Mouse (Mus musculus) lung, adult 2 months (tissue): ENCODE measurements around the gene Mknk1. TPM values are rescaled to one million over a fixed set of nuclear protein-coding genes. Genes with fewer than 3 reads are reported as not detected.

Source experiments
- DNase-seq: peaks from one replicate; pipeline ENCODE4 v3.0.0; 2022
- H3K4me1 ChIP-seq: fragments of 200-500 bp; 2 replicates; pipeline ENCODE4 v1.6.1; 2011; ENCODE audit warnings: low read length; ENCODE audit not compliant: control insufficient read depth, insufficient read depth
- H3K4me3 ChIP-seq: fragments of 200-500 bp; replicated peaks from 2 replicates; pipeline ENCODE3; 2011; ENCODE audit warnings: low read depth, mild to moderate bottlenecking, control low read depth, low read length; ENCODE audit errors: extremely low read depth
- CTCF ChIP-seq: fragments of 200-500 bp; IDR thresholded peaks from 2 replicates; pipeline ENCODE4 v1.5.1; 2011; ENCODE audit warnings: mild to moderate bottlenecking, low read length, control low read depth; ENCODE audit not compliant: insufficient read depth
- POLR2A ChIP-seq: fragments of 200-500 bp; IDR thresholded peaks from 2 replicates; pipeline ENCODE4 v1.6.1; 2011; ENCODE audit warnings: low read depth, mild to moderate bottlenecking, control low read depth, low read length, borderline replicate concordance; ENCODE audit errors: extremely low read depth
- whole genome bisulfite sequencing: fragments of 180-500 bp; shearing (Covaris S2); methylation state at CpG from one replicate; pipeline ENCODE4 v1.1.7; 2018; 5-methylcytosine and 5-hydroxymethylcytosine counted together
- polyA plus RNA-seq: library from polyadenylated mRNA; depleted of rRNA; stranded (reverse); fragments of >200 nt; gene quantifications from 2 replicates; pipeline ENCODE4 v1.2.3, GENCODE M21; 2012

Mknk1 gene
- polyA plus RNA-seq, 1 experiment, result 73.9 TPM

DNA sequence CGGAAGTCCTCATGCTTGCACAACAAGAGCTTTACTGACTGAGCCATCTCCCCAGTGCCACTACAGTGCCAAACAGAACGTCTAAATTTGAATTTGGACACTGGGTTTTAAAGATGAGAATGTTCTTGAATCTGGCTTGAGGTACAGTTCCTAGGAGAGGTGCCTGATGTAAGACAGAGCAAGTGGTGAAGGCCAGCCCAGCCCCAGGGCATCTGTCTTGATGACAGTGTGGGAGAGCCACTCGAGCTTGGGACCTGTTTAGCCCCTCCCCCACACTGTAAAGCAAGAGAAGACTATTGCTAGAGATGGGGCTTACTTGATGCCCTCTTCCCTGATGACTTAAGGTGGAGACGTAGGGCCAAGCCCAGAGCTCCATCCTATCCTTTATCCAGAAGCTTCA is 43.2 kb downstream of the Mknk1 start:
- no peaks in the 10 kb centered on the region for H3K4me1 ChIP-seq
- TF ChIP-seq CTCF (no peak), POLR2A (no peak)
- no peak for DNase-seq
- WGBS, result 42% methylated on average over 4 of the region's 4 CpGs
- H3K4me3 ChIP-seq, result no peak overlapping the region

- Histone ChIP-seq H3K4me3 (no peak within 1 kb of the TSS), H3K4me1 (no peaks in the 10 kb centered on the region)
- no peak for DNase-seq
- no peak for TF ChIP-seq CTCF
- TF ChIP-seq POLR2A, result no peak
- whole genome bisulfite sequencing, result 69% methylated on average over 6 of the region's 6 CpGs
These were observed 45.0 kb downstream of the Mknk1 start, which contains the start of gene Kncn for GRCm38 (mm10) chr4:115884022-115884421. Gene Kncn, plus strand, starts transcription at chr4:115884400.

- Histone ChIP-seq H3K4me1 (peaks cover 4% of the 10 kb centered on the region), H3K4me3 (no peak overlapping the region)
- 75% methylated on average over 3 of the region's 3 CpGs for WGBS
- no peak for DNase-seq
- TF ChIP-seq POLR2A, result no peak
- no peak for TF ChIP-seq CTCF
These were observed 46.8 kb downstream of the Mknk1 start for GRCm38 (mm10) chr4:115885846-115886245.

DNA sequence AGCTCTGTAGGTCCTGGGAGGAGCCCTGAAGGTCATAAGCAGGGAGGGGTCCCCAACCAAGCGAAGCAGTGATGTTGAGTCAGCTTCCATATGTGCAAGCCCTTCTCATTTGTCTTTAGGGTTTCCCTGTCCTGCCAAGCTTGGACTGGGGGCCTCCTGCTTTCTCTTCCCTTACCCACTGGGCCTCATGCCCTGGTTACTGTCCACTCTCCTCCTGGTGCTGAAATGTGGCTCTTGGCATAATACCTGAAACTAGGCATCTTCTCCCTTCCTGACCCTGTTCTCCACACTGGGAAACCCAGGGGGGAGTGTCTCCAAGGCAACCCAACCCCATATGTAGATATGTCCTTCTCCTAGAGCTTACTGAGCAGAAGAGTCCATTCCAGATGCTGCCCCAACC is 47.9 kb downstream of the Mknk1 start:
- DNase-seq, result no peak
- peaks cover 4% of the 10 kb centered on the region for H3K4me1 ChIP-seq
- no peak overlapping the region for H3K4me3 ChIP-seq
- WGBS, result 39% methylated on average over 1 of the region's 1 CpGs
- TF ChIP-seq CTCF (no peak), POLR2A (no peak)

- Histone ChIP-seq H3K4me3 (peak overlapping the region; percentile 24), H3K4me1 (peaks cover 4% of the 10 kb centered on the region)
- TF ChIP-seq POLR2A, result no peak
- no peak for TF ChIP-seq CTCF
- no peak for DNase-seq
- 14% methylated on average over 6 of the region's 6 CpGs for WGBS
These were observed 51.1 kb downstream of the Mknk1 start for GRCm38 (mm10) chr4:115890066-115890465.

- no peak for TF ChIP-seq POLR2A
- no peak for TF ChIP-seq CTCF
- peaks cover 4% of the 10 kb centered on the region for H3K4me1 ChIP-seq
- WGBS, result 1% methylated on average over 31 of the region's 31 CpGs
- no peak for DNase-seq
- H3K4me3 ChIP-seq, result peak within 1 kb of the TSS; percentile 24
These were observed 51.6 kb downstream of the Mknk1 start, which contains the start of gene 6430628N08Rik for GRCm38 (mm10) chr4:115890553-115890952. Gene 6430628N08Rik, plus strand, starts transcription at chr4:115890665.

DNA sequence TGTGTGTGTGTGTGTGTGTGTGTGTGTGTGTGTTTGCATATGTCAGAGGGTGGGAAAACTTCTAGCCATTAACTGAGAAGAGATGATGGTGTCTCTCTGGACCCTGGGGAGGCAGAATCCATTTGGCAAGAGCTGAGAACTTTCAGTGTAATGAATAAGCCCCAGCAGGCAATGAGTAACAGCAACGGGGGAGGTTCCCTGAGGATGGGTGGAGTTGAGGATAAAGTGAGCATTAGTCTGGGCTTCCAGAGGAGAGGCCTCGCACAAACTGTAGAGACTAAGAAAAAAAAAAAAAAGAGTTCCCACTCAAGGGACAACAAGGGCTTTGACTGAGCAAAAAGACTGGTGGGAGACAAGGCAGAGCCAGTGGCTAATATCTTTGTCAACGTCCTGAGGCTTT is 55.3 kb downstream of the Mknk1 start:
- 23% methylated on average over 3 of the region's 3 CpGs for WGBS
- peaks cover 4% of the 10 kb centered on the region for H3K4me1 ChIP-seq
- no peak overlapping the region for H3K4me3 ChIP-seq
- no peak for TF ChIP-seq POLR2A
- no peak for TF ChIP-seq CTCF
- no peak for DNase-seq

DNA sequence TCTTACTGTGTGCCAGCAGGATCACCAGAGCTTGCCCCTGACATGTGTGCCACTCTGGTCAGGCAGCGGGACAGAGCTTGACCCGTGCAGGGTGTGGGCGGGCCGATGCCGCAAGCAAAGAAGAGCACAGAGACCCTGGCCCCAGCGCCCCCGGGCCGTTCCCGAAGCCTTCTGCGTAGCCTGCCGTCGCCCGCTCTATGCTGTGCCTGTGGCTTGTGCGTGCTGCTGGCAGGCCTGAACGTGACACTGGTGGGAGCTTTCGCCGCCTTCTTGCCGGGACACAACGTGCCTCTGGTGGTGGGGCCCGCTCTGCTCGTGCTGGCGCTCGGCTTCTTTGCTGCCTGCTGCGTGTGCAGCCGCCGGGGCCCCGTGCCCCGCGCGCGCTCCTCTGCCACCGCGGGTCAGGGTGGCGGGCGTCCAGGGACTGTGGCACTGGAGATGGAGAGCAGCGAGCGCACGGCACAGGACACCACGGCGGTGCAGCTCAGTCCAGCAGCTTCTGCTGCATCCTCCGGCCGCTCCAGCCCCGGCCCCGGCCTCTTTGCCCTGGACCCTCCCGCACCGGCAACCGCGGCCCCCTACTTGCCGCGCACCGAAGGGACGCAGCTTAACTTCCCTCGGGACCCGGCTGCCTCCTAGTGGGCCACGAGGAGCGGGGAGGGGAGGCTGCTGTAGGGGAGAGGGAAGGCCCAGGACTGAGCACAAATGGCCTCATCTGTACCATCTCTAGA is 59.1 kb downstream of the Mknk1 start:
- H3K4me3 ChIP-seq, result peak overlapping the region; percentile 9

GRCm38 (mm10) chr4:115902816-115903215 is 63.8 kb downstream of the Mknk1 start:
- 15% methylated on average over 5 of the region's 5 CpGs for WGBS
- Histone ChIP-seq H3K4me1 (no peaks in the 10 kb centered on the region), H3K4me3 (no peak overlapping the region)
- TF ChIP-seq CTCF, result peak; percentile 57
- no peak for TF ChIP-seq POLR2A
- peak; percentile 76 for DNase-seq

More for the DNA sequence above, 59.1 kb downstream of the Mknk1 start:
- 3% methylated on average over 56 of the region's 56 CpGs for WGBS
- DNase-seq, result no peak
- H3K4me1 ChIP-seq, result no peaks in the 10 kb centered on the region
- TF ChIP-seq POLR2A (no peak), CTCF (0 out of 2 replicates have a peak, but pooled peaks have one; percentile 7)

GRCm38 (mm10) chr4:115904375-115904774 is 65.4 kb downstream of the Mknk1 start:
- WGBS, result 28% methylated on average over 12 of the region's 12 CpGs

More at GRCm38 (mm10) chr4:115904375-115904774, 65.4 kb downstream of the Mknk1 start:
- Histone ChIP-seq H3K4me3 (no peak overlapping the region), H3K4me1 (no peaks in the 10 kb centered on the region)
- TF ChIP-seq POLR2A, result no peak
- TF ChIP-seq CTCF, result no peak
- no peak for DNase-seq
